Mouse (Mus musculus): Measurements from ENCODE around the gene Nr0b2. TPM values are rescaled to one million over a fixed set of nuclear protein-coding genes. Genes with fewer than 3 reads are reported as not detected.

Gene Nr0b2
- polyA plus RNA-seq, 1 experiment from 2014 or later: 22.3 TPM

DNA sequence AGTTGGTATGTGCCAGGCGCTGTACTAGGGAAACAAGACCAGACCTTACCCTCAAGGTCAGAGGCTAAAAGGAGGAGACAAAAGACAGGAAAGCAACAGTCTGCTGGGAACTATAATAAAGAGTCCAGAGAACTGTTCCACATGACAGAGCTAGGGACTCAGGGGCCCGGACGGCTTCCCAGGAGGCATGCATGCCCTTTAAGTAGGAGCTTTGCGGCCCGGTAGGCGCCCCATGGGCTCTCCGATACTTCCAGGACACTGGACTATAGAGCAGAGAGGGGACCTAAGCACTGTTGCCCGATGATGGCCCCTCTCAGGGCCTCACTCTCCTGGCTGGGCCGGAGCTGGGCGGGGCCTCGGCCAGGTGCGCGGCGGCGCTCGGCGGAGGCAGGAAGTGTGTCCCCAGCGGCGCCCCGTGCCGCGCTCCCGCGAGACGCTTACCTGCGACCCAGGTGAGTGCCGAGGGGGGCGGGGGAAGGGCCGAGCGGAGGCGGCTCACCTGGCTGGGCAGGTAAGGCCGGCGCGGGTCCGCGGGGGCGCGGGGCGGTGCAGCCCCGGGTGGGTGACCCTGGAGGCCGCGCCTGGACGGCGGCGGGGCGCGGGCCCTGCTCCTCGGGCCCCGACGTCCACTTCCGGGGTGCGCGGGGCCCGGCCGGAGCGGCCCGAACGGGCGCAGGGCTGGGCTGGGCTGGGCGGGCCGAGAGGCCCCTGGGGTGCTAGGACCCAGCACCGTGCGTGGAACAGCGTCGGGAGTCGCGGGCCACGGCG lies 34.4 kb upstream of the Nr0b2 start, which contains the start of gene Kdf1:
Kdf1 (plus strand) TSS at position 363 of the 768 bp plus-strand sequence.
- peaks cover 29% of the 10 kb centered on the region for H3K27me3 ChIP-seq (ENCODE audit: control insufficient read depth, insufficient read depth, low read length)

GRCm38 (mm10) chr4:133519369-133519665 lies 33.9 kb upstream of the Nr0b2 start:
- Histone ChIP-seq H3K4me1 (ENCODE audit: control insufficient read depth, insufficient read depth, low read length) (0 out of 2 replicates have a peak, but pooled peaks cover 5% of the 10 kb centered on the region), H3K36me3 (ENCODE audit: control insufficient read depth, insufficient read depth) (no peaks in the 10 kb centered on the region), H3K4me3 (ENCODE audit: low read length) (peak overlapping the region; percentile 53), H3K27me3 (ENCODE audit: control insufficient read depth, insufficient read depth, low read length) (peaks cover 29% of the 10 kb centered on the region), H3K27ac (ENCODE audit: low read length) (no peak overlapping the region), H3K9me3 (replicated peaks; ENCODE audit: control insufficient read depth, low read length) (no peaks in the 10 kb centered on the region), H3K9ac (ENCODE audit: low read length) (peak overlapping the region; percentile 70), H3K4me2 (ENCODE audit: low read depth, low read length) (peak overlapping the region; percentile 73)
- 5% methylated on average over 25 of the region's 25 CpGs for WGBS
- peak; percentile 41; the same call in 1 of the 2 replicates for ATAC-seq (replicated peaks; ENCODE audit: extremely low read depth, insufficient read depth, low FRiP score)

More for the DNA sequence above, 34.4 kb upstream of the Nr0b2 start, which contains the start of gene Kdf1:
- H3K27ac ChIP-seq (ENCODE audit: low read length): no peak within 1 kb of the TSS
- no peaks in the 10 kb centered on the region for H3K9me3 ChIP-seq (replicated peaks; ENCODE audit: control insufficient read depth, low read length)
- no peaks in the 10 kb centered on the region for H3K36me3 ChIP-seq (ENCODE audit: control insufficient read depth, insufficient read depth)
- H3K4me1 ChIP-seq (ENCODE audit: control insufficient read depth, insufficient read depth, low read length): 0 out of 2 replicates have a peak, but pooled peaks cover 5% of the 10 kb centered on the region
- peak within 1 kb of the TSS; percentile 53 for H3K4me3 ChIP-seq (ENCODE audit: low read length)
- peak within 1 kb of the TSS; percentile 70 for H3K9ac ChIP-seq (ENCODE audit: low read length)
- peak; percentile 45; the same call in 1 of the 2 replicates for ATAC-seq (replicated peaks; ENCODE audit: extremely low read depth, insufficient read depth, low FRiP score)
- peak within 1 kb of the TSS; percentile 73 for H3K4me2 ChIP-seq (ENCODE audit: low read depth, low read length)
- 4% methylated on average over 64 of the region's 69 CpGs for WGBS

GRCm38 (mm10) chr4:133521502-133521901 lies 31.7 kb upstream of the Nr0b2 start:
- no peak overlapping the region for H3K27ac ChIP-seq (ENCODE audit: low read length)
- no peak overlapping the region for H3K4me2 ChIP-seq (ENCODE audit: low read depth, low read length)
- WGBS: 60% methylated on average over 2 of the region's 2 CpGs
- peaks cover 29% of the 10 kb centered on the region for H3K27me3 ChIP-seq (ENCODE audit: control insufficient read depth, insufficient read depth, low read length)
- ATAC-seq (replicated peaks; ENCODE audit: extremely low read depth, insufficient read depth, low FRiP score): no peak
- H3K4me1 ChIP-seq (ENCODE audit: control insufficient read depth, insufficient read depth, low read length): 0 out of 2 replicates have a peak, but pooled peaks cover 5% of the 10 kb centered on the region
- H3K36me3 ChIP-seq (ENCODE audit: control insufficient read depth, insufficient read depth): no peaks in the 10 kb centered on the region
- H3K9me3 ChIP-seq (replicated peaks; ENCODE audit: control insufficient read depth, low read length): no peaks in the 10 kb centered on the region; the same call in 1 of the 2 replicates
- H3K4me3 ChIP-seq (ENCODE audit: low read length): no peak overlapping the region
- no peak overlapping the region for H3K9ac ChIP-seq (ENCODE audit: low read length)

DNA sequence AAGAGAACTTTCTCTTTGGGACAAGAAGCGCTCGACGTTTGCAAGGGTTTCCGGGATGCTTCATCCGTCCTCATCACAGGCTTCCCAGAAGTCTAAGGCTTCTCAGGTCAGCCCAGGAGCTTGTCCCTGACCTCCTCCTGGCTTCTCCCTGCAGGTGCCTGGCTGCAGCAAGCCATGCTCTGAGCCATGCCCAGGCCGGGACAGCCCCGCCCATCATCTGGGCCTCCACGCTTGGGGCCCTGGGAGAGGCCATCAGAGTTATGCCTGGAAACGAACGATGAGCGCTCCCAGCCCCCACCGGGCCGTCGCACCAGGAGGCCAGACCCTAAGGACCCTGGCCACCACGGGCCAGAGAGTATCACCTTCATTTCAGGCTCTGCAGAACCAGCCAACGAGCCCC lies 25.4 kb upstream of the Nr0b2 start:
- ATAC-seq (replicated peaks; ENCODE audit: extremely low read depth, insufficient read depth, low FRiP score): no peak
- Histone ChIP-seq H3K4me2 (ENCODE audit: low read depth, low read length) (no peak overlapping the region), H3K27ac (ENCODE audit: low read length) (no peak overlapping the region), H3K27me3 (ENCODE audit: control insufficient read depth, insufficient read depth, low read length) (no peaks in the 10 kb centered on the region), H3K36me3 (ENCODE audit: control insufficient read depth, insufficient read depth) (peaks cover 24% of the 10 kb centered on the region), H3K9me3 (replicated peaks; ENCODE audit: control insufficient read depth, low read length) (no peaks in the 10 kb centered on the region; the same call in 1 of the 2 replicates), H3K9ac (ENCODE audit: low read length) (no peak overlapping the region), H3K4me3 (ENCODE audit: low read length) (no peak overlapping the region), H3K4me1 (ENCODE audit: control insufficient read depth, insufficient read depth, low read length) (no peaks in the 10 kb centered on the region)
- WGBS: 60% methylated on average over 16 of the region's 16 CpGs

- H3K4me2 ChIP-seq (ENCODE audit: low read depth, low read length): no peak overlapping the region
- H3K9ac ChIP-seq (ENCODE audit: low read length): no peak overlapping the region
- ATAC-seq (replicated peaks; ENCODE audit: extremely low read depth, insufficient read depth, low FRiP score): no peak
- no peaks in the 10 kb centered on the region for H3K9me3 ChIP-seq (replicated peaks; ENCODE audit: control insufficient read depth, low read length)
- no peaks in the 10 kb centered on the region for H3K4me1 ChIP-seq (ENCODE audit: control insufficient read depth, insufficient read depth, low read length)
- peaks cover 46% of the 10 kb centered on the region for H3K36me3 ChIP-seq (ENCODE audit: control insufficient read depth, insufficient read depth)
- WGBS: 85% methylated on average over 3 of the region's 3 CpGs
- H3K27ac ChIP-seq (ENCODE audit: low read length): no peak overlapping the region
- H3K4me3 ChIP-seq (ENCODE audit: low read length): no peak overlapping the region
- H3K27me3 ChIP-seq (ENCODE audit: control insufficient read depth, insufficient read depth, low read length): no peaks in the 10 kb centered on the region
Measured at GRCm38 (mm10) chr4:133532777-133533176, 20.4 kb upstream of the Nr0b2 start.

DNA sequence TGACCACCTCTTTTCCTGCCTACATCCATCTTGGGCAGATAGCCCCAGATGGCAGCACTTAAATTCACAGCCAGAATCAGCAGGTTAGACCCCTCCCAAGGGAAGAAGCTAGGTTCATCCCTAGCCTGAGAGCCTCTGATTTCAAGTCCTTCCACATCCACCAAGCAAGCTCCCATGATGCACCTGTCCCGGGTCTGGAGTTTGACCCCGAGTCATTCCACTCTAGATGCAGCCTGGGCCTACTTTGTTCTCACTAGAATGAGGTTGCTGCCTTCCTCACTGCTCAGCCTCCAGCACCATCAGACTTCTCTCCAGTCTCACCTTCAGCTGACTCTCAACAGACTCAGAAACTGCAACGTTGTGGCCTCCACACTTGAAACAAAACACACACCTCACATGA lies 17.1 kb upstream of the Nr0b2 start:
- Histone ChIP-seq H3K4me1 (ENCODE audit: control insufficient read depth, insufficient read depth, low read length) (no peaks in the 10 kb centered on the region), H3K9me3 (replicated peaks; ENCODE audit: control insufficient read depth, low read length) (no peaks in the 10 kb centered on the region), H3K27ac (ENCODE audit: low read length) (no peak overlapping the region), H3K4me3 (ENCODE audit: low read length) (no peak overlapping the region), H3K9ac (ENCODE audit: low read length) (no peak overlapping the region), H3K27me3 (ENCODE audit: control insufficient read depth, insufficient read depth, low read length) (no peaks in the 10 kb centered on the region), H3K36me3 (ENCODE audit: control insufficient read depth, insufficient read depth) (peaks cover 48% of the 10 kb centered on the region), H3K4me2 (ENCODE audit: low read depth, low read length) (no peak overlapping the region)
- WGBS: 89% methylated on average over 3 of the region's 3 CpGs
- ATAC-seq (replicated peaks; ENCODE audit: extremely low read depth, insufficient read depth, low FRiP score): no peak

GRCm38 (mm10) chr4:133536652-133537051 lies 16.5 kb upstream of the Nr0b2 start:
- Histone ChIP-seq H3K27me3 (ENCODE audit: control insufficient read depth, insufficient read depth, low read length) (no peaks in the 10 kb centered on the region), H3K36me3 (ENCODE audit: control insufficient read depth, insufficient read depth) (peaks cover 42% of the 10 kb centered on the region), H3K27ac (ENCODE audit: low read length) (no peak overlapping the region), H3K4me3 (ENCODE audit: low read length) (no peak overlapping the region), H3K4me1 (ENCODE audit: control insufficient read depth, insufficient read depth, low read length) (no peaks in the 10 kb centered on the region), H3K4me2 (ENCODE audit: low read depth, low read length) (no peak overlapping the region), H3K9ac (ENCODE audit: low read length) (no peak overlapping the region), H3K9me3 (replicated peaks; ENCODE audit: control insufficient read depth, low read length) (no peaks in the 10 kb centered on the region)
- WGBS: 84% methylated on average over 5 of the region's 5 CpGs
- no peak for ATAC-seq (replicated peaks; ENCODE audit: extremely low read depth, insufficient read depth, low FRiP score)

- Histone ChIP-seq H3K9me3 (replicated peaks; ENCODE audit: control insufficient read depth, low read length) (peaks cover 2% of the 10 kb centered on the region; the same call in 1 of the 2 replicates), H3K4me2 (ENCODE audit: low read depth, low read length) (peak within 1 kb of the TSS; percentile 94), H3K9ac (ENCODE audit: low read length) (peak within 1 kb of the TSS; percentile 92), H3K4me3 (ENCODE audit: low read length) (peak within 1 kb of the TSS; percentile 95), H3K4me1 (ENCODE audit: control insufficient read depth, insufficient read depth, low read length) (peaks cover 14% of the 10 kb centered on the region), H3K27me3 (ENCODE audit: control insufficient read depth, insufficient read depth, low read length) (no peaks in the 10 kb centered on the region), H3K27ac (ENCODE audit: low read length) (peak within 1 kb of the TSS; percentile 71), H3K36me3 (ENCODE audit: control insufficient read depth, insufficient read depth) (peaks cover 6% of the 10 kb centered on the region; the same call in 1 of the 2 replicates)
- under 1% methylated on average over 77 of the region's 77 CpGs for WGBS
- ATAC-seq (replicated peaks; ENCODE audit: extremely low read depth, insufficient read depth, low FRiP score): peak; percentile 99
Measured at GRCm38 (mm10) chr4:133545272-133546231, 7.6 kb upstream of the Nr0b2 start, which contains the start of gene Nudc. Nudc (minus strand) TSS chr4:133545996.
